Mouse (Mus musculus) kidney, postnatal 0 days (tissue): ENCODE data around the gene Ppp5c. TPM values are rescaled to one million over a fixed set of nuclear protein-coding genes. Genes with fewer than 3 reads are reported as not detected.

Source experiments
- ATAC-seq: fragments of 200-750 bp; cut with Nextera tagmentation; replicated peaks from 2 replicates; pipeline ENCODE4 v1.8.0; 2017; ENCODE audit warnings: low read depth, moderate number of reproducible peaks, moderate TSS enrichment, moderate library complexity; ENCODE audit not compliant: low FRiP score
- DNase-seq: peaks from one replicate; pipeline ENCODE4 v3.0.0-alpha.2; 2016; ENCODE audit warnings: low spot score
- H3K27ac ChIP-seq: fragments of 300-500 bp; sonication (generic); 2 replicates; pipeline ENCODE4 v1.5.1; 2014; ENCODE audit warnings: mild to moderate bottlenecking
- H3K27me3 ChIP-seq: fragments of 300-500 bp; sonication (generic); 2 replicates; pipeline ENCODE4 v1.6.1; 2014; ENCODE audit warnings: low read length, mixed read lengths; ENCODE audit not compliant: insufficient read depth
- H3K36me3 ChIP-seq: fragments of 300-500 bp; sonication (generic); 2 replicates; pipeline ENCODE4 v1.6.1; 2014; ENCODE audit warnings: low read length, mixed read lengths; ENCODE audit not compliant: insufficient read depth
- H3K4me1 ChIP-seq: fragments of 300-500 bp; sonication (generic); replicated peaks from 2 replicates; pipeline ENCODE4 v1.6.1; 2014; ENCODE audit warnings: antibody characterized with exemption, low read length, mixed read lengths; ENCODE audit not compliant: insufficient read depth
- H3K4me2 ChIP-seq: fragments of 300-500 bp; sonication (generic); 2 replicates; pipeline ENCODE4 v1.6.1; 2014; ENCODE audit warnings: mild to moderate bottlenecking, low read length, moderate library complexity, mixed read lengths
- H3K4me3 ChIP-seq: fragments of 300-500 bp; sonication (generic); replicated peaks from 2 replicates; pipeline ENCODE4 v1.5.1; 2014; ENCODE audit warnings: low read depth, low read length
- H3K9ac ChIP-seq: fragments of 300-500 bp; sonication (generic); 2 replicates; pipeline ENCODE4 v1.6.1; 2014; ENCODE audit warnings: low read depth, low read length
- H3K9me3 ChIP-seq: fragments of 300-500 bp; sonication (generic); replicated peaks from 2 replicates; pipeline ENCODE4 v1.6.1; 2016; ENCODE audit warnings: low read length, inconsistent platforms, mixed read lengths
- CTCF ChIP-seq: IDR thresholded peaks from 2 replicates; pipeline ENCODE4 v1.5.1; 2016; ENCODE audit warnings: antibody characterized with exemption, low read depth, mild to moderate bottlenecking, moderate library complexity
- WGBS: fragments of 180-500 bp; shearing (Covaris S2); extraction: QIAGEN DNeasy Blood & Tissue Kit; methylation state at CpG from one replicate; pipeline ENCODE4 v1.1.7; 2014; 5-methylcytosine and 5-hydroxymethylcytosine counted together
- polyA plus RNA-seq: library from polyadenylated mRNA; unstranded; fragments of >200 nt; fragmentation: Nextera tagmentation; extraction: Ambion mirVana; gene quantifications from 2 replicates; pipeline ENCODE4 v1.2.1, GENCODE M21; 2015

Gene Ppp5c
- polyA plus RNA-seq, 1 experiment from 2014 or later, result 82.0 TPM

GRCm38 (mm10) chr7:16971160-16971559 is 56.6 kb downstream of the Ppp5c start:
- 70% methylated on average over 3 of the region's 3 CpGs for WGBS
- no peak for TF ChIP-seq CTCF
- Histone ChIP-seq H3K4me3 (no peak overlapping the region), H3K4me2 (no peak overlapping the region), H3K4me1 (no peaks in the 10 kb centered on the region), H3K9me3 (no peaks in the 10 kb centered on the region), H3K36me3 (no peaks in the 10 kb centered on the region), H3K27ac (no peak overlapping the region), H3K27me3 (no peaks in the 10 kb centered on the region), H3K9ac (no peak overlapping the region)
- DNase-seq, result no peak
- no peak for ATAC-seq

- no peaks in the 10 kb centered on the region for H3K36me3 ChIP-seq
- no peak overlapping the region for H3K4me3 ChIP-seq
- no peaks in the 10 kb centered on the region for H3K27me3 ChIP-seq
- H3K4me1 ChIP-seq, result no peaks in the 10 kb centered on the region
- 79% methylated on average over 6 of the region's 6 CpGs for WGBS
- no peak overlapping the region for H3K27ac ChIP-seq
- ATAC-seq, result no peak
- no peak overlapping the region for H3K4me2 ChIP-seq
- no peak for DNase-seq
- no peak overlapping the region for H3K9ac ChIP-seq
- no peaks in the 10 kb centered on the region for H3K9me3 ChIP-seq
- no peak for TF ChIP-seq CTCF
Observed at GRCm38 (mm10) chr7:16968414-16968813, 59.3 kb downstream of the Ppp5c start.

- no peak for ATAC-seq
Observed at GRCm38 (mm10) chr7:16961678-16962077, 66.0 kb downstream of the Ppp5c start.

GRCm38 (mm10) chr7:16959539-16960187 is 68.1 kb downstream of the Ppp5c start, which contains the start of gene Pnmal1:
Gene Pnmal1, plus strand, starts transcription at chr7:16959679.
- no peaks in the 10 kb centered on the region for H3K27me3 ChIP-seq

More at GRCm38 (mm10) chr7:16961678-16962077, 66.0 kb downstream of the Ppp5c start:
- no peak for DNase-seq
- no peak overlapping the region for H3K27ac ChIP-seq
- H3K9me3 ChIP-seq, result no peaks in the 10 kb centered on the region
- no peak overlapping the region for H3K4me2 ChIP-seq
- 58% methylated on average over 5 of the region's 5 CpGs for WGBS
- H3K27me3 ChIP-seq, result no peaks in the 10 kb centered on the region
- no peak overlapping the region for H3K9ac ChIP-seq
- no peaks in the 10 kb centered on the region for H3K36me3 ChIP-seq
- TF ChIP-seq CTCF, result no peak
- no peaks in the 10 kb centered on the region for H3K4me1 ChIP-seq
- no peak overlapping the region for H3K4me3 ChIP-seq

GRCm38 (mm10) chr7:16956410-16957265 is 71.1 kb downstream of the Ppp5c start:
- Histone ChIP-seq H3K4me1 (no peaks in the 10 kb centered on the region), H3K36me3 (no peaks in the 10 kb centered on the region), H3K4me2 (no peak overlapping the region), H3K4me3 (no peak overlapping the region), H3K9me3 (no peaks in the 10 kb centered on the region), H3K27ac (no peak overlapping the region), H3K9ac (no peak overlapping the region), H3K27me3 (no peaks in the 10 kb centered on the region)
- ATAC-seq (no peak), DNase-seq (no peak)
- no peak for TF ChIP-seq CTCF
- 56% methylated on average over 15 of the region's 15 CpGs for WGBS

More at GRCm38 (mm10) chr7:16959539-16960187, 68.1 kb downstream of the Ppp5c start, which contains the start of gene Pnmal1:
- Histone ChIP-seq H3K9ac (no peak within 1 kb of the TSS), H3K9me3 (no peaks in the 10 kb centered on the region), H3K36me3 (no peaks in the 10 kb centered on the region), H3K4me1 (no peaks in the 10 kb centered on the region), H3K27ac (no peak within 1 kb of the TSS), H3K4me2 (no peak within 1 kb of the TSS), H3K4me3 (no peak within 1 kb of the TSS)
- peak; percentile 75 for DNase-seq
- ATAC-seq, result peak; percentile 74
- TF ChIP-seq CTCF, result no peak
- WGBS, result 12% methylated on average over 17 of the region's 17 CpGs

- 86% methylated on average over 4 of the region's 4 CpGs for WGBS
Observed at GRCm38 (mm10) chr7:16955712-16956111, 72.0 kb downstream of the Ppp5c start.

More at GRCm38 (mm10) chr7:16955712-16956111, 72.0 kb downstream of the Ppp5c start:
- DNase-seq (no peak), ATAC-seq (no peak)
- H3K9me3 ChIP-seq, result no peaks in the 10 kb centered on the region
- no peak overlapping the region for H3K27ac ChIP-seq
- no peaks in the 10 kb centered on the region for H3K4me1 ChIP-seq
- H3K4me2 ChIP-seq, result no peak overlapping the region
- no peaks in the 10 kb centered on the region for H3K27me3 ChIP-seq
- no peak overlapping the region for H3K9ac ChIP-seq
- no peak for TF ChIP-seq CTCF
- no peaks in the 10 kb centered on the region for H3K36me3 ChIP-seq
- no peak overlapping the region for H3K4me3 ChIP-seq

Other genes with a start within 250 kb of the Ppp5c start
- 49.0 and 55.8 TPM in 2 replicates for gene Slc1a5, start 246.6 kb downstream of the Ppp5c start, polyA plus RNA-seq
- gene Strn4, start 212.0 kb downstream of the Ppp5c start, polyA plus RNA-seq, result 65.4 and 71.2 TPM in 2 replicates
- gene Fkrp, start 211.2 kb downstream of the Ppp5c start, polyA plus RNA-seq, result 31.0 and 32.0 TPM in 2 replicates
- 12.8 and 15.1 TPM in 2 replicates for gene Prkd2, start 185.0 kb downstream of the Ppp5c start, polyA plus RNA-seq
- gene Dact3, start 152.6 kb downstream of the Ppp5c start, polyA plus RNA-seq, result 3.7 and 4.3 TPM in 2 replicates
- 7.3 and 8.9 TPM in 2 replicates for gene Gng8, start 136.1 kb downstream of the Ppp5c start, polyA plus RNA-seq
- gene Ptgir, start 121.4 kb downstream of the Ppp5c start, polyA plus RNA-seq, result 2.2 and 2.3 TPM in 2 replicates
- 134 and 136 TPM in 2 replicates for gene Calm3, start 103.8 kb downstream of the Ppp5c start, polyA plus RNA-seq
- gene Pnmal2, start 83.2 kb downstream of the Ppp5c start, polyA plus RNA-seq, result 7.0 and 8.1 TPM in 2 replicates
- gene Pnmal1, start 68.2 kb downstream of the Ppp5c start, polyA plus RNA-seq, result 0.28 and 0.33 TPM in 2 replicates
- 0.09 and 0.13 TPM in 2 replicates for gene Gm42372, start 44.8 kb downstream of the Ppp5c start, polyA plus RNA-seq
- gene Ccdc8, start 35.2 kb downstream of the Ppp5c start, polyA plus RNA-seq, result 15.7 and 16.9 TPM in 2 replicates
- 5.1 and 6.1 TPM in 2 replicates for gene Hif3a, start 34.5 kb upstream of the Ppp5c start, polyA plus RNA-seq
- 0.07 TPM in 1 of 2 replicates, not detected in the other for gene Psg16, start 46.1 kb upstream of the Ppp5c start, polyA plus RNA-seq
- gene Ceacam3, start 122.4 kb upstream of the Ppp5c start, polyA plus RNA-seq, result not detected in 2 replicates
- not detected in 2 replicates for gene Psg29, start 175.6 kb upstream of the Ppp5c start, polyA plus RNA-seq